Mouse (Mus musculus) heart, embryonic 16.5 days (tissue): Measurements from ENCODE around the gene Il5ra. TPM values are rescaled to one million over a fixed set of nuclear protein-coding genes. Genes with fewer than 3 reads are reported as not detected.

Experiments
- ATAC-seq: fragments of 200-750 bp; cut with Nextera tagmentation; replicated peaks from 2 replicates; pipeline ENCODE4 v1.8.0; 2017; ENCODE audit warnings: moderate number of reproducible peaks; ENCODE audit not compliant: insufficient read depth, low FRiP score; ENCODE audit errors: extremely low read depth
- H3K27ac ChIP-seq: fragments of 300-500 bp; sonication (generic); 2 replicates; pipeline ENCODE4 v1.5.1; 2014; ENCODE audit warnings: mild to moderate bottlenecking, low read length, control low read depth, moderate library complexity
- H3K27me3 ChIP-seq: fragments of 300-500 bp; sonication (generic); 2 replicates; pipeline ENCODE4 v1.6.1; 2014; ENCODE audit warnings: low read length, mixed read lengths; ENCODE audit not compliant: control insufficient read depth, insufficient read depth
- H3K36me3 ChIP-seq: fragments of 300-500 bp; sonication (generic); 2 replicates; pipeline ENCODE4 v1.6.1; 2014; ENCODE audit not compliant: control insufficient read depth, insufficient read depth
- H3K4me1 ChIP-seq: fragments of 300-500 bp; sonication (generic); 2 replicates; pipeline ENCODE4 v1.6.1; 2014; ENCODE audit warnings: low read length, mixed read lengths; ENCODE audit not compliant: control insufficient read depth, insufficient read depth
- H3K4me2 ChIP-seq: fragments of 300-500 bp; sonication (generic); 2 replicates; pipeline ENCODE4 v1.6.1; 2014; ENCODE audit warnings: low read depth, mild to moderate bottlenecking, control low read depth, low read length
- H3K4me3 ChIP-seq: fragments of 300-500 bp; sonication (generic); 2 replicates; pipeline ENCODE4 v1.5.1; 2014; ENCODE audit warnings: mild to moderate bottlenecking, control low read depth, low read length
- H3K9ac ChIP-seq: fragments of 300-500 bp; sonication (generic); 2 replicates; pipeline ENCODE4 v1.6.1; 2014; ENCODE audit warnings: low read length, control low read depth
- H3K9me3 ChIP-seq: fragments of 300-500 bp; sonication (generic); replicated peaks from 2 replicates; pipeline ENCODE4 v1.6.1; 2016; ENCODE audit warnings: low read length; ENCODE audit not compliant: control insufficient read depth
- WGBS: fragments of 180-500 bp; shearing (Covaris S2); extraction: QIAGEN DNeasy Blood & Tissue Kit; methylation state at CpG from one replicate; pipeline ENCODE4 v1.1.7; 2014; 5-methylcytosine and 5-hydroxymethylcytosine counted together
- polyA plus RNA-seq: library from polyadenylated mRNA; unstranded; fragments of >200 nt; fragmentation: Nextera tagmentation; extraction: Ambion mirVana; gene quantifications from 2 replicates; pipeline ENCODE4 v1.2.1, GENCODE M21; 2015

Gene Il5ra
- polyA plus RNA-seq, result 0.30 and 0.37 TPM in 2 replicates

DNA sequence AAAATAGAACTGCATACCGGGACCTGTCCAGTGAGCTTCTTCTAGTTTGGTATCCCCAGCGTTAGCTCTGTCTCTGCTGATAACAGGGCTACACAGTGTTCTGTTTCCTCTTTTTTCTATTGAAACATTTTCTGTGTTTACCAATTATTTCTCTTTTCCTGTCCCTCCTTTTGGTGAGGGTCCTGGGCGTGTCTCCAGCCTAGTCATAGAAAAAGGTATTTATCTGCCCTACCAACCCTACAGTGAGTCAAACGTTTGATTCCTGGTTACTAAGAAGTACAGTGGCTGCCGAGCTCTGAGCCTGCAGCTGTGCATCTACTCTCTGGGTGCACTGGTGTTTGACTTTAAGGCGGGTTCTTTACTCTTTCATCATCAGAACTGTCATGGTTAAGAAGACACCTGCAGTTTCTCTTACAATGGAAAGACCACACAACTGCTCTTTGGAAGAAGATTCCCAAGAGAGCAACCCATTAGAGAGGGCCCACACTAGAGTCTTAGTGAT, at the start of gene Il5ra:
Gene Il5ra, minus strand, starts transcription at position 151 of the 502 bp plus-strand sequence.
- Histone ChIP-seq H3K4me2 (no peak within 1 kb of the TSS), H3K9ac (no peak within 1 kb of the TSS), H3K36me3 (no peaks in the 10 kb centered on the region), H3K27ac (peak within 1 kb of the TSS; percentile 25; the same call in 1 of the 2 replicates), H3K4me3 (no peak within 1 kb of the TSS), H3K9me3 (no peaks in the 10 kb centered on the region), H3K27me3 (no peaks in the 10 kb centered on the region), H3K4me1 (no peaks in the 10 kb centered on the region)
- ATAC-seq, result peak; percentile 70; the same call in 1 of the 2 replicates
- 38% methylated on average over 6 of the region's 6 CpGs for WGBS

GRCm38 (mm10) chr6:106794094-106794814, 45.4 kb upstream of the Il5ra start:
- Histone ChIP-seq H3K4me1 (peaks cover 11% of the 10 kb centered on the region), H3K9me3 (no peaks in the 10 kb centered on the region), H3K4me3 (no peak overlapping the region), H3K4me2 (no peak overlapping the region), H3K9ac (no peak overlapping the region), H3K27ac (no peak overlapping the region), H3K36me3 (peaks cover 35% of the 10 kb centered on the region), H3K27me3 (no peaks in the 10 kb centered on the region)
- 82% methylated on average over 13 of the region's 13 CpGs for WGBS
- ATAC-seq, result no peak

DNA sequence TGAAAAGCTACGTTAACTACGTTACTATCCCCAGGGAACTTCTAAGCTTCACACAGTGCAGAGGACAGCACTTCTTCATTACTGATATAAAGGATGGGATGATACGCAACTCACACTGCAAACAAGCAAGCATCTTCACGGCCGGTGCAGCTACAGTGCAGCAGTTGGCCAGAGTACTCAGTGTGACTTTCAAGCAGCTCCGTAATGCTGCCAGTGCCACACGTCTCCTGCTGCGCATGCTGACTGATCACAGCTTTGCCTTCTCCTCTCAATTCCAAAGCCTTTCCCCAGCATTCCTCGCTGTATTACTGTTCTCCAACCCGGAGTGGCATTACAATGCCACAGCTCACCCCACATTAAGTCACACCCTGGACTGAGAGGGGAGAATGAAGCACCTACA, 44.8 kb upstream of the Il5ra start:
- 94% methylated on average over 10 of the region's 10 CpGs for WGBS
- peaks cover 4% of the 10 kb centered on the region for H3K4me1 ChIP-seq
- H3K36me3 ChIP-seq, result peaks cover 40% of the 10 kb centered on the region
- H3K9ac ChIP-seq, result no peak overlapping the region
- H3K27me3 ChIP-seq, result no peaks in the 10 kb centered on the region
- no peak overlapping the region for H3K4me2 ChIP-seq
- ATAC-seq, result no peak
- H3K27ac ChIP-seq, result no peak overlapping the region
- H3K9me3 ChIP-seq, result no peaks in the 10 kb centered on the region
- no peak overlapping the region for H3K4me3 ChIP-seq

GRCm38 (mm10) chr6:106793088-106793487, 44.3 kb upstream of the Il5ra start:
- Histone ChIP-seq H3K27ac (no peak overlapping the region), H3K4me3 (no peak overlapping the region), H3K9me3 (no peaks in the 10 kb centered on the region), H3K36me3 (peaks cover 43% of the 10 kb centered on the region), H3K9ac (no peak overlapping the region), H3K4me1 (peaks cover 3% of the 10 kb centered on the region), H3K4me2 (no peak overlapping the region), H3K27me3 (no peaks in the 10 kb centered on the region)
- ATAC-seq, result no peak
- WGBS, result 91% methylated on average over 7 of the region's 7 CpGs

GRCm38 (mm10) chr6:106792486-106792885, 43.6 kb upstream of the Il5ra start:
- no peak overlapping the region for H3K4me3 ChIP-seq
- no peak overlapping the region for H3K4me2 ChIP-seq
- H3K9ac ChIP-seq, result no peak overlapping the region
- no peaks in the 10 kb centered on the region for H3K27me3 ChIP-seq
- 92% methylated on average over 5 of the region's 5 CpGs for WGBS
- ATAC-seq, result no peak
- H3K9me3 ChIP-seq, result no peaks in the 10 kb centered on the region
- H3K4me1 ChIP-seq, result peaks cover 3% of the 10 kb centered on the region
- H3K36me3 ChIP-seq, result peaks cover 45% of the 10 kb centered on the region
- H3K27ac ChIP-seq, result no peak overlapping the region

- H3K27ac ChIP-seq, result no peak overlapping the region
- H3K36me3 ChIP-seq, result peaks cover 45% of the 10 kb centered on the region
- H3K9ac ChIP-seq, result no peak overlapping the region
- peaks cover under 1% of the 10 kb centered on the region for H3K4me1 ChIP-seq
- WGBS, result 91% methylated on average over 8 of the region's 8 CpGs
- ATAC-seq, result no peak
- no peak overlapping the region for H3K4me2 ChIP-seq
- no peak overlapping the region for H3K4me3 ChIP-seq
- no peaks in the 10 kb centered on the region for H3K9me3 ChIP-seq
- H3K27me3 ChIP-seq, result no peaks in the 10 kb centered on the region
Measured at GRCm38 (mm10) chr6:106791429-106791828, 42.6 kb upstream of the Il5ra start.

- Histone ChIP-seq H3K27me3 (no peaks in the 10 kb centered on the region), H3K4me3 (no peak overlapping the region), H3K9ac (no peak overlapping the region), H3K27ac (no peak overlapping the region), H3K36me3 (peaks cover 29% of the 10 kb centered on the region), H3K4me2 (no peak overlapping the region), H3K4me1 (no peaks in the 10 kb centered on the region), H3K9me3 (no peaks in the 10 kb centered on the region)
- 79% methylated on average over 3 of the region's 3 CpGs for WGBS
- no peak for ATAC-seq
Measured at GRCm38 (mm10) chr6:106787138-106787537, 38.3 kb upstream of the Il5ra start.

GRCm38 (mm10) chr6:106770046-106770445, 21.2 kb upstream of the Il5ra start:
- H3K4me1 ChIP-seq, result peaks cover 9% of the 10 kb centered on the region
- whole genome bisulfite sequencing, result 33% methylated on average over 4 of the region's 4 CpGs
- ATAC-seq, result no peak

DNA sequence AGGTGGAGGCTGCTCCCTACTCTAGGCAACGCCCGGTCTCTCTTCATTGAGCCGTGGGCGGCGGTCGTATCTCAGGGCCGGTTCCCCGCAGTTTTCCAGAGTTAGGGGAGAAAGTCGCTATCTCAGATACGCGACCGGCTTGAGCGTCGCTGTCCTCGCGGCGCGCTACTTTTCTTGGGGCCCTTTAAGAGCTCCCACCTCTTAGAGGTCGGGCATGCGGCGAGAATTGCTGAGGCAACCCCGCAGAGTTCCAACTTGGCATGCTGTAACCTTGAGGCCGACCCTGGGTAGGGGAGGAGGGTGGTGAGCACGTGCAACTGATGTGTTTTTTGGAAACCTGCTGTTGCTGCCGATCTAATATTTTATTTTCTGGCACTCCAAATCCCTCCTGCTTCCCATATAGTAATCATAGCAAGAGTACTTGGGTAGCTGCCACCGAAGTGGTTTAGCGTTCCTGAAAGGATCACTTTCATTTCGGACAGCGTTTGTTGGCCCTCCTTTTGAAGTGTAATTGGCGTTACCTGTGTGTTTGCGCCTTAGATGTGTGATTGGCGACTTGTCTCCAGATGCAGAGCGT, 20.5 kb upstream of the Il5ra start:
- peaks cover 9% of the 10 kb centered on the region for H3K4me1 ChIP-seq
- H3K4me3 ChIP-seq, result peak overlapping the region; percentile 83
- H3K9me3 ChIP-seq, result no peaks in the 10 kb centered on the region
- H3K4me2 ChIP-seq, result peak overlapping the region; percentile 76
- ATAC-seq, result peak; percentile 67
- H3K9ac ChIP-seq, result peak overlapping the region; percentile 82
- H3K27ac ChIP-seq, result peak overlapping the region; percentile 38; the same call in 1 of the 2 replicates
- H3K27me3 ChIP-seq, result no peaks in the 10 kb centered on the region
- WGBS, result 2% methylated on average over 33 of the region's 33 CpGs
- H3K36me3 ChIP-seq, result peaks cover 9% of the 10 kb centered on the region

More at GRCm38 (mm10) chr6:106770046-106770445, 21.2 kb upstream of the Il5ra start:
- H3K9ac ChIP-seq, result peak overlapping the region; percentile 82
- no peak overlapping the region for H3K27ac ChIP-seq
- no peaks in the 10 kb centered on the region for H3K9me3 ChIP-seq
- peak overlapping the region; percentile 76 for H3K4me2 ChIP-seq
- peak overlapping the region; percentile 83 for H3K4me3 ChIP-seq
- H3K36me3 ChIP-seq, result peaks cover 11% of the 10 kb centered on the region
- H3K27me3 ChIP-seq, result no peaks in the 10 kb centered on the region
